Mouse (Mus musculus): Measurements from ENCODE around the gene Glb1l2. TPM values are rescaled to one million over a fixed set of nuclear protein-coding genes. Genes with fewer than 3 reads are reported as not detected.

The Glb1l2 gene
- polyA plus RNA-seq, 1 experiment from 2014 or later: 5.0 TPM

DNA sequence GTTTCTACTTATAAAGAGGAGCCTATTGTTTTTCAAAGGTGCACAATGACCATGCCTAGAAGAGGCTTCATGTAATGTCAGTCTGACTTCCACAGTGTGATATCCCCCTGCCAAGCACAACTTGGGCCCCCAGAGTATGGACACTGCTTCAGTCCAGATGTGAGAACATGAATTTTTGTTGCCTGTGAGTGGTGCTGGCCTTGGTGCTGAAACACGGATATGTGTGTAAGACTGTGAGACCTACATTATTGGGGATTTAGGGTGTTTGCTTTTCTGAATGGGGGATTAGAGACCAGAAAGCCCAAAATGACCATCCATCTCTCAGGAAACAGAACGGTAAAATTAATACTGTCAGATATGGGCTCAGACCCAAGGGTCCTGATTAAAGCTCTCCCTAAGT, 78.8 kb downstream of the Glb1l2 start:
- Histone ChIP-seq H3K4me2 (no peak overlapping the region), H3K9ac (no peak overlapping the region), H3K4me1 (no peaks in the 10 kb centered on the region), H3K4me3 (replicated peaks) (no peak overlapping the region), H3K27ac (no peak overlapping the region), H3K36me3 (no peaks in the 10 kb centered on the region), H3K9me3 (no peaks in the 10 kb centered on the region), H3K27me3 (replicated peaks) (0 out of 2 replicates have a peak, but pooled peaks cover 7% of the 10 kb centered on the region)
- WGBS: 36% methylated on average over 2 of the region's 2 CpGs
- ATAC-seq (ENCODE audit: insufficient read depth, low FRiP score, low read depth): no peak

DNA sequence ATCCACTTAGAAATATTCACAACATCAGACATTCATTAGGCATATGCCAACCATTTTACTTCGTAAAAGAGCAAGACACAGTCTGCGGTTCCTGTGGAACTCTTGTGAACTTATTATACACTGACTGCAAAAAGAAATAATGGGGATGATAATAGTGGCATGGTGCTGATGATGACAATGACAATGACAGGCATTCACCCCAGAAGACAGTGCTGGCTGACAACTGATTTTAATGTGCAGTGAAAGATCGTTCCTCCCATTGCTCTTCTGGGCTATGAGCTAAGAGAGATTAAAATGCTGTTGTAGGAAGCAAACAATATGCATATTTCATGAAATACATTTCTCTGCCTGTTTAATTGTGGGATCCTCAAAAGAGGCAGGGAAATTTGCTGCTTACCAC, 80.6 kb downstream of the Glb1l2 start:
- ATAC-seq (ENCODE audit: insufficient read depth, low FRiP score, low read depth): no peak
- no peaks in the 10 kb centered on the region for H3K4me1 ChIP-seq
- 85% methylated on average over 3 of the region's 3 CpGs for WGBS
- no peaks in the 10 kb centered on the region for H3K36me3 ChIP-seq
- no peak overlapping the region for H3K27ac ChIP-seq
- no peak overlapping the region for H3K9ac ChIP-seq
- no peaks in the 10 kb centered on the region for H3K9me3 ChIP-seq
- H3K4me2 ChIP-seq: no peak overlapping the region
- H3K4me3 ChIP-seq (replicated peaks): no peak overlapping the region
- H3K27me3 ChIP-seq (replicated peaks): no peaks in the 10 kb centered on the region

DNA sequence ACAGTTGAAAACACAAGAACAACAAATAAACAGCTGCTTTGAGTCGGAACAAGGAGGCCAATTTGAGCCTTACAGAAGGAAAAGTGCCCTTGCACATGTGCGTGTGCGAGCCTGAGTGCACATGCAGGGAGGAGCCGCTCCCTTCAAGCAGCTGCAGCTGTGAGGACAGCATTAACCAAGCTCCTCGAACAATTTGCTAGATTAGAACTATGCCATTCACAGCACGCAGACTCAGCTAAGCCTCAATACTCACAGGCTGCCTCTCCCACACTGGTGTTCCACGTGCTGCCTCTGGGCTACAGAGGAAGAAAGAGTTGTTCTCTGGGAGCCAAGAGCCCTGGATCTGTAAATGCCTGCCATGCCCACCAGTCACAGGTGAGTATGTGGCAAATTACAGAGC, 84.5 kb downstream of the Glb1l2 start:
- no peak overlapping the region for H3K27ac ChIP-seq
- ATAC-seq (ENCODE audit: insufficient read depth, low FRiP score, low read depth): no peak
- H3K36me3 ChIP-seq: no peaks in the 10 kb centered on the region
- 73% methylated on average over 7 of the region's 7 CpGs for WGBS
- no peaks in the 10 kb centered on the region for H3K4me1 ChIP-seq
- H3K9me3 ChIP-seq: no peaks in the 10 kb centered on the region
- H3K27me3 ChIP-seq (replicated peaks): no peaks in the 10 kb centered on the region
- no peak overlapping the region for H3K9ac ChIP-seq
- H3K4me3 ChIP-seq (replicated peaks): no peak overlapping the region
- no peak overlapping the region for H3K4me2 ChIP-seq

DNA sequence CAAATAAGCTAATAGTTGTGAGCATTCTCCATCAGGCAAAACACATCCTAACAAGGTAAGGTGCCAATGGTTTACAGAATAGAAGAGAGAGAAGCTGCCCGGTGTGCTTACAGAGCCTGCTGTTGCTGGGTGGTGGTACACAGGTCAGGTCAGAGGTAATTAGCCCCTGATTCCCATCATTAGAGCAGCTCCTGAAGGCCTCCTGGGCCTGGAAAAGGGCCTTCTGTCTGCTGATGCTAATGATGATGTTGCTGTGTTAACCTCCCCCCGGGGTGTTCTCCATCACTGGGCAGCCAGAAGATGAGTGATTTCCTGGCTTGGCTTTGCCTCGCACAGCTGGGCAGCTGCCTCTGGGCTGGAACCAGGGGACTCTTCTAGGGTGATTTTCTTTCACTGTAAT, 87.9 kb downstream of the Glb1l2 start:
- Histone ChIP-seq H3K27me3 (replicated peaks) (no peaks in the 10 kb centered on the region), H3K36me3 (no peaks in the 10 kb centered on the region), H3K4me3 (replicated peaks) (no peak overlapping the region), H3K27ac (no peak overlapping the region), H3K9me3 (no peaks in the 10 kb centered on the region), H3K9ac (no peak overlapping the region), H3K4me1 (no peaks in the 10 kb centered on the region), H3K4me2 (no peak overlapping the region)
- no peak for ATAC-seq (ENCODE audit: insufficient read depth, low FRiP score, low read depth)
- 51% methylated on average over 3 of the region's 3 CpGs for WGBS

Other genes starting within 250 kb of the Glb1l2 start
- 0.23 and 0.27 TPM in 2 replicates for gene B3gat1, start 72.7 kb downstream of the Glb1l2 start, polyA plus RNA-seq (2015; fragmentation: Nextera tagmentation; extraction: Ambion mirVana)
- gene Glb1l3, start 54.4 kb upstream of the Glb1l2 start, polyA plus RNA-seq (2015; fragmentation: Nextera tagmentation; extraction: Ambion mirVana): not detected in 2 replicates
- not detected in 2 replicates for gene Gm1110, start 116.6 kb upstream of the Glb1l2 start, polyA plus RNA-seq (2015; fragmentation: Nextera tagmentation; extraction: Ambion mirVana)
- 41.5 and 42.7 TPM in 2 replicates for gene Acad8, start 193.1 kb upstream of the Glb1l2 start, polyA plus RNA-seq (2015; fragmentation: Nextera tagmentation; extraction: Ambion mirVana)
- gene Thyn1, start 193.2 kb upstream of the Glb1l2 start, polyA plus RNA-seq (2015; fragmentation: Nextera tagmentation; extraction: Ambion mirVana): 138 and 149 TPM in 2 replicates
- gene Vps26b, start 223.6 kb upstream of the Glb1l2 start, polyA plus RNA-seq (2015; fragmentation: Nextera tagmentation; extraction: Ambion mirVana): 32.9 TPM in 2 replicates
- 24.9 and 26.6 TPM in 2 replicates for gene Ncapd3, start 223.7 kb upstream of the Glb1l2 start, polyA plus RNA-seq (2015; fragmentation: Nextera tagmentation; extraction: Ambion mirVana)

Data from stomach, embryonic 15.5 days (tissue).